Mouse (Mus musculus) neural tube, embryonic 10.5 days (tissue): ENCODE data around the gene Sdk1.

Experiments used
- DNase-seq: peaks from one replicate; pipeline ENCODE4 v3.0.0-alpha.2; 2017; ENCODE audit warnings: low spot score; ENCODE audit errors: extremely low spot score

The Sdk1 gene

GRCm38 (mm10) chr5:141240841-141241543 lies at the start of gene Sdk1:
Gene Sdk1 (plus strand): TSS chr5:141241490.
- peak; percentile 99 for DNase-seq

DNA sequence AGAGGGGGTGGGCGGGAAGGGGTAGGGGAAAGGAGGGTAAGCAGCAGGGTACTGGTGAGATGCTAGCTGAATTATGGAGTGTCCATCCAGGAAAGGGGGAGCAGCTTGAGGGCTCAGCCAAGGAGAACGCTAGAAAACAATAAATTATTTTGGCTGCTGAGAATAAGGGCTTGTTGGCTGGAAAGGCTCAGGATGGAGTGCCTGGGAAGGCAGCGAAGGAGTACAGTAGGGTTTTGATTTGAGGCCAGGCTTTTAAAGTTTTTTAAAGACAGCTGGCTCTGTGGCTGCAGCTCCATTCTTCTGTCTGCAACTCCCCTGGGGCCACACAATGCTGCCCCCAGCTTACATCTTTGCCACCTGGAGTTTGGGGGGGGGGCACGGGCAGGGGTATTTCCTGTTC lies 44.0 kb upstream of the Sdk1 start:
- DNase-seq: no peak

GRCm38 (mm10) chr5:141202276-141203065 lies 38.8 kb upstream of the Sdk1 start:
- no peak for DNase-seq

DNA sequence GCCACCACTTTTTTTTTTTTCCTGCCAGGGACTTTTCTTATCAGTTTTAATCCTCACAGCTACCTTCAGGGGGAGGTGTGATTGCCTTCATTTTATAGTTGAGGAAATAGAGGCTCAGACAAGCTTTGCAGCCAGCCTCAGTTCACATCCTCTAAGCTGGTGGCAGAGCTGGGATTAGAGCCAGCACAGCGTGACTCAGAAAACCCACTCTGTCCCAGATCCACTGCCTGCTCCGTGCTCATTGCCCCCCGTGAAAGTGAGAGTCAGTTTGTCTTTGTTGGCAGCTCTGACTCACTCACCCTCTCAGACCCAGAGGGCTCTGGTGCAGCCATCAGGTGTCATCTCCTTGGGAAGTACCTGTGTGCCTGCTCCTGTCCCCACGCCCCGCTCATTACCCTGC lies 34.2 kb upstream of the Sdk1 start:
- no peak for DNase-seq

DNA sequence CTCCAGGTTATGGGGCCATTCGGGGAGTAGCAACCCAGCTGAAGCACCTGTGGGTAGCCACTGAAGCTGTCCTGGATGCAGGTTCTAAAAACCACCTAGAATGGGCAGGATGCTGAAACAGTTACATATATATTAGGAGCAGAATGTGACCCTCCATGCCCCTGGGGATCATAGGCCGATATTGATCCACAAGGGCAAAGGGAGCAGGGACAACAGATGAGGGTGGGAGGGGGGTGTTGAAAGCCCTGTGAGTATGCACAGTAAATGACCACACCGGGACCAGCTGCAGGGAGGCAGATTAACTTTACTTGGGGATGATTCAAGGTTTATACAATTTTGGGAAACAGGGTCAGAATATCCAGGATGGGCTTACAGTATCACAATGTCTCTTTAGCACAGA lies 16.0 kb upstream of the Sdk1 start:
- DNase-seq: no peak

- DNase-seq: no peak
These were observed 7.0 kb upstream of the Sdk1 start for GRCm38 (mm10) chr5:141234326-141234725.

DNA sequence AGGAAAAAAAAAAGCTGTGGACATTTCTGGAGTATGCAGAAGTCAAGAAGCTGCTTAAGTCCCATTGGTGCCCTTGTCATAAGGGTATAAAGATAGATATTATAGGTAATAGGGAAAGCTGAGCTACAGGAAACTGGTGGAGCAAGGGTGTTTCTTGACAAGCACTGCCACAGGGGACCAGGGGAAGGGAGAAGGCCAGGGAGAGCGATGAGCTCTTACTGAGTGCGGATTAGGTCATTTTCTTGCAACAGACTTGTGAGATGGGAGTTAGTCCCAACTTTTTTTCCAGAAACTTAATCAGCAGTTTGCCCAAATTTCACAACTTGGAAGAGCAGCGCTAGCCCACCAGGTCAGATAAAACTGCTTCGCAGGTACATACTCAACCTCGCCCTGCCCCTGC lies 1.9 kb upstream of the Sdk1 start:
- no peak for DNase-seq

DNA sequence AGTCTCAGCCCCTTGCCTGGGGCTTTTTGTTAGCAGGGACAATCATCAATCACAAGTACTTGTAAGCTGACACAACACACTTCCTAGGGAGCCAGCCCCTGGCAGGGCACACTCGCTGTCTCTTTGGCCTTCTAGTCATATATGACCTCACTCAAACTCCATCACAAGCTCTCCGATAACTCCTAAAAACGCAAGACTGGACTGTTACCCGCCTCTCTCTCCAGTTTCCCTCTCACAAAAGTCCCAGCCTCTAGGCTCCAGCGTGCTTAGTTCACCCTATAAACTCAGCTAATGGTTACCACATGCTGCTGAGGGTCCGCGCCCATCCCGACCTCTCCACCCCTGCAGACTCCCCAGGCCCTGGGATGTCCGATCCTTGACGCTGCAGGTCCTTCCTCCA lies 849 bp upstream of the Sdk1 start:
- DNase-seq: peak; percentile 58

GRCm38 (mm10) chr5:141241645-141242284 lies 475 bp downstream of the Sdk1 start:
- DNase-seq: no peak

DNA sequence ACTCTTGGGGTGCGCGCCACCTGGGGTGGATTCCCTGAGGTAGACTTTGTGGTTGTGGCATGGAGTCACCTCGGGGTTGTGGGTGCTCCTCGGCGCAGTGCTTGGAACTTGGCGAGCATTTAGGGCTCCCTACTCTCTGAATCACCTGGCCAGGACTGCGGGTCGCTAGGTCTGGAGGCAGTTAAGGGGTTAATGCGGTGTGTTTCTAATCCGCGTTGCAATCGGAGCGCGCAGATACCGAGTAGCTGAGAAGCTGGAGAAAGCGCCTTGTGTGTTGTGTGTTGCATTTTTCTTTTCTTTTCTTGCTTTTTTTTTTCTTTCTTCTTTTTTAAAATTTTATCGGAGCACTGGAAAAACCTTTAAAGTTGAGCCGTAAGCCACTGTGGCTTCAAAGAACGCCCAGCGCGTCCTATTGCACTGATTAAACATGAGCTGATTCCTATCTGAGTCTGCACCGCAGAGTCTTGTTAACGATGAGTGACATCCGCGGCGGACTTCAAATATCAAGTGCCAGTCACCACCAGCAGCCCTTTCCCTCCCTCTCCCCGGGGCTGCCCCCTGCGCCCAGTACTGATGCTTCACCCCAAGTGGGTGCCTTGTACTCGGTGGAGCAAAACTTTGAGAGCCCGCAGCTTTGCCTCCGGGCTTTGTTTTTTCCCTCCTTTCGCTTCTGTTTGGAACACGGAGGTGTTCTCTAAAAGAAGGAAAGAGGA lies 2.1 kb downstream of the Sdk1 start:
- DNase-seq: peak; percentile 46

GRCm38 (mm10) chr5:141264253-141264652 lies 23.0 kb downstream of the Sdk1 start:
- DNase-seq: no peak

- no peak for DNase-seq
These were observed 35.8 kb downstream of the Sdk1 start for GRCm38 (mm10) chr5:141277112-141277511.

DNA sequence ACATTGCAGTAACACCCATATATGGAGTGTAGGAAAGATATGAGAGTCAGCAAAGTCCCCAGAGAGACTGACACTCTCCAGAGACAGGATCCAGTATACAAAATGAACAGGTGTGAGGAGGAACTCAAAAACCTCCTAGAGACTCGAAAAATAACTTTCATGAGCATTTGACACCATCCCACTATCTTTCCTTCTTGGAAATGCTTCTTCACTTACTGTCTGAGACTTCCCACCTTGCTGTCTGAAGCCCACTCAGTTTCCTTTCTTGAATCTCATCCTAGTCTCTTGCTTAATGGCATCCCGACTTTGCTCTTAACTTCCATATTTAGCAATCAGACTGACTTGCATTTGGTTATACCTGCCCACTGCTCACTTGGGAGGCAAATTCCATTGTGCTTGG lies 40.5 kb downstream of the Sdk1 start:
- DNase-seq: no peak

GRCm38 (mm10) chr5:141289611-141290010 lies 48.3 kb downstream of the Sdk1 start:
- no peak for DNase-seq

DNA sequence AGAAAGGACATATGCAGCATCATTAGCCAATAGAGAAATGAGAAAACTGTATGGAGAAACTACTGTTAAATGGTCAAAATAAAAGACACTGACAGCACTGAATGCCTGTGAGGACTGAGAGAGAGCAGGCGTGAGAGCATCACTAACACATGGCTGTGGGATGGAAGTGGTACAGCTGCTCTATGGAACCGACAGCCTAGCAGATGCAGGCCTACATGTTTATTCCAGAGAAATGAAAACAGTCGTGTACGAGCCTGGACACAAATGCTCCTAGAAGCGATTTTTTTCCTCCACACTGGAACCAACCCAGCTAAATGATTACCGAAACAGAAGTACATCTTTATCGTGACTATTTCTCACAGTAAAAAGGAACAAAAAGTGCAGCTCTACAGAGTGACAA lies 54.0 kb downstream of the Sdk1 start:
- DNase-seq: no peak

GRCm38 (mm10) chr5:141302287-141302694 lies 61.0 kb downstream of the Sdk1 start:
- no peak for DNase-seq

DNA sequence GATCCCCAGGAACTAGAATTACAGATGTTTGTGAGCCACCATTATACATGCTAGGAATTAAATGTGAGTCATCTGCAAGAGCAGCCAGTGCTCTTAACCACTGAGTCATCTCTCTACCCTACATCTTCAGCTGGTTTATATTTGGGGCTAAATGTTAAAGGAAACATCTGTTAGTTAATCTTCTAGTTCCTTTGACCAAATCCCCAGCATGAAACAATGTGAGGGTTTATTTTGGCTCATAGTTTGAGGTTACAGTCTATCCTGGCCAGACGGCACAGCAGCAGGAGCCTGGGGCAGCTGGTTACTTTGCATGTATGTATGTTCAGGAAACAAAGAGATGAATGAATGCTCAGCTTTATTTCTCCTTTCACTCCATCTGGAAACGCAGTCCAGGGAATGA lies 62.5 kb downstream of the Sdk1 start:
- no peak for DNase-seq

DNA sequence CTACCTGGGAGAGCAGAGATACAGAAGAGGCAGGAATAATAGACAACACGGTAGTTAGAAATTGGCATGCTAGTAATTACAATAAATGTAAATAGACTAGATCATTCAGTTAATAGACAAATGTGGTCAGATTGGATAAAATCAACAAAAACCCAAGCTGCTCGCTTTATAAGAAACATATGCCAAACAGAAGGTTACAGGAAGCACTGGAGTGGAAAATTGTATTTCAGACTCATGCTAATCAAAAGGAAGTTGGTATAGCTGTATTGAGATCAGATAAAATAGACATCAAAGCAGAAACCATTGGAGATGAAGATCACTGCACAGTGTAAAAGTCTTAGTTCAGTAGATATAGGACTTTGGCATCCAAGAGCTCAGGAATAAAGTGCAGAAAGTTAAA lies 63.4 kb downstream of the Sdk1 start:
- no peak for DNase-seq

- DNase-seq: no peak
These were observed 69.4 kb downstream of the Sdk1 start for GRCm38 (mm10) chr5:141310641-141311040.

- DNase-seq: no peak
These were observed 70.5 kb downstream of the Sdk1 start for GRCm38 (mm10) chr5:141311801-141312200.

GRCm38 (mm10) chr5:141312305-141312704 lies 71.0 kb downstream of the Sdk1 start:
- no peak for DNase-seq

- no peak for DNase-seq
These were observed 75.8 kb downstream of the Sdk1 start for GRCm38 (mm10) chr5:141317095-141317494.
